Mouse (Mus musculus) midbrain, embryonic 10.5 days (tissue): ENCODE results near the gene Hebp1. TPM values are rescaled to one million over a fixed set of nuclear protein-coding genes. Genes with fewer than 3 reads are reported as not detected.

Experiments
- DNase-seq: peaks from one replicate; pipeline ENCODE4 v3.0.0-alpha.2; 2017; ENCODE audit warnings: low spot score
- H3K27ac ChIP-seq: fragments of 300-500 bp; sonication (generic); replicated peaks from 2 replicates; pipeline ENCODE4 v1.5.1; 2016; ENCODE audit warnings: mild to moderate bottlenecking
- H3K27me3 ChIP-seq: fragments of 300-500 bp; sonication (generic); 2 replicates; pipeline ENCODE4 v1.6.1; 2016; ENCODE audit warnings: low read depth, mild to moderate bottlenecking; ENCODE audit not compliant: poor library complexity, severe bottlenecking
- H3K36me3 ChIP-seq: fragments of 300-500 bp; sonication (generic); 2 replicates; pipeline ENCODE4 v1.6.1; 2016; ENCODE audit warnings: mild to moderate bottlenecking, moderate library complexity
- H3K4me1 ChIP-seq: fragments of 300-500 bp; sonication (generic); 2 replicates; pipeline ENCODE4 v1.6.1; 2016
- H3K4me3 ChIP-seq: fragments of 300-500 bp; sonication (generic); 2 replicates; pipeline ENCODE4 v1.5.1; 2016; ENCODE audit warnings: mild to moderate bottlenecking, moderate library complexity
- H3K9me3 ChIP-seq: fragments of 300-500 bp; sonication (generic); replicated peaks from 2 replicates; pipeline ENCODE4 v1.6.1; 2016; ENCODE audit warnings: mild to moderate bottlenecking
- WGBS: fragments of 180-500 bp; shearing (Covaris S2); methylation state at CpG from one replicate; pipeline ENCODE4 v1.1.7; 2016; 5-methylcytosine and 5-hydroxymethylcytosine counted together
- polyA plus RNA-seq: library from polyadenylated mRNA; unstranded; fragments of >200 nt; fragmentation: Nextera tagmentation; extraction: Ambion mirVana; gene quantifications from 2 replicates; pipeline ENCODE4 v1.2.1, GENCODE M21; 2016

The Hebp1 gene
- 4.8 and 5.2 TPM in 2 replicates for polyA plus RNA-seq

- peaks cover 24% of the 10 kb centered on the region for H3K4me1 ChIP-seq
- no peaks in the 10 kb centered on the region for H3K9me3 ChIP-seq
- H3K36me3 ChIP-seq, result no peaks in the 10 kb centered on the region
- peak within 1 kb of the TSS; percentile 85 for H3K4me3 ChIP-seq
- peak within 1 kb of the TSS; percentile 92 for H3K27ac ChIP-seq
- WGBS, result under 1% methylated on average over 52 of the region's 52 CpGs
- DNase-seq, result peak; percentile 81
- peaks cover 39% of the 10 kb centered on the region for H3K27me3 ChIP-seq
Measured at GRCm38 (mm10) chr6:135197921-135198532, at the start of gene Hebp1, which contains the start of gene Fam234b. Gene Hebp1, minus strand, starts transcription at chr6:135198022. Gene Fam234b, plus strand, starts transcription at chr6:135197977.

DNA sequence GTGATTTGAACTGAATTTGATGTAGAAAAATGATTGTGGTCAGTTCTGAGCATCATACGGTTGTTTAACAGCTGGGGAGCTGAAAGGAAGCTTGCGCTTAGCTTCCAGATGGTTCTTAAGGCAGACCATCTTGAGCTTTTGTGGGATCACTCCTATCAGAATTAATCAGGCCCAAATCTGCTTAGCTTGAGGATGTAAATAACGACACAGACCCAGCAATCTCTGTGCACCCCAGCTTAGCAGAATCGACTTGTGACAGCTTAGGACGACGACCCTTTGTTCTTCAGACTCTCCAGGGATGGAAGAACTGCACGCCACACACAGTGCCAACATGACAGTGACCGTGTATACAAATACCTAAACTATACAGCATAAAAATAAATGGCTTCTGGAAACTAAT, 47.8 kb upstream of the Hebp1 start:
- no peak for DNase-seq
- H3K27me3 ChIP-seq, result peaks cover 4% of the 10 kb centered on the region; the same call in 1 of the 2 replicates
- no peak overlapping the region for H3K4me3 ChIP-seq
- peaks cover 9% of the 10 kb centered on the region; the same call in 1 of the 2 replicates for H3K4me1 ChIP-seq
- H3K36me3 ChIP-seq, result no peaks in the 10 kb centered on the region
- no peak overlapping the region for H3K27ac ChIP-seq
- WGBS, result 67% methylated on average over 8 of the region's 8 CpGs
- no peaks in the 10 kb centered on the region for H3K9me3 ChIP-seq

GRCm38 (mm10) chr6:135240361-135240760, 42.5 kb upstream of the Hebp1 start:
- no peak for DNase-seq
- H3K9me3 ChIP-seq, result no peaks in the 10 kb centered on the region
- H3K27ac ChIP-seq, result no peak overlapping the region
- peaks cover 4% of the 10 kb centered on the region; the same call in 1 of the 2 replicates for H3K36me3 ChIP-seq
- 97% methylated on average over 8 of the region's 8 CpGs for WGBS
- H3K27me3 ChIP-seq, result no peaks in the 10 kb centered on the region
- H3K4me1 ChIP-seq, result peaks cover 5% of the 10 kb centered on the region; the same call in 1 of the 2 replicates
- H3K4me3 ChIP-seq, result no peak overlapping the region

- H3K4me3 ChIP-seq, result no peak overlapping the region
- no peak overlapping the region for H3K27ac ChIP-seq
- H3K9me3 ChIP-seq, result no peaks in the 10 kb centered on the region
- H3K36me3 ChIP-seq, result peaks cover 19% of the 10 kb centered on the region
- no peak for DNase-seq
- H3K4me1 ChIP-seq, result peaks cover 3% of the 10 kb centered on the region; the same call in 1 of the 2 replicates
- H3K27me3 ChIP-seq, result no peaks in the 10 kb centered on the region
- WGBS, result 64% methylated on average over 4 of the region's 4 CpGs
Measured at GRCm38 (mm10) chr6:135238211-135238610, 40.4 kb upstream of the Hebp1 start.

DNA sequence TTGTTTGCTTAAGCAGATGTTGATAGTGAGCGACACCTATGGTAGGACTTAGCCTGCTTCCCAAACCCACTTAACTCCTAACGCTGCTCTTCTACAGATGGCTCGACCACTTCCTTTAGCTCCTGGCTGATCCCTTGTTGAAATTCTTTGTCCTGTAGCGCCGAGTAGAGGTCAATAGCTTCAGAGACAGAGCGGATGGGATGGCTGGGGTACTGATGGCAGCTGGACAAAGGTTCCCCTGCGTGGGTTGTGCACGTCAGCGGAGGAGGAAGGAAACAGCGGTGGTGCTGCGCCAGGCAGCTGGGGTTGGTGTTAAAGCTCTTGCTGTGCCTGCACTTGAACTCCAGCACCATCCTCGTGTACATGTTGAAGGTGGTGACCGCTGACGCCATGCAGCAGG, 39.5 kb upstream of the Hebp1 start:
- 75% methylated on average over 14 of the region's 14 CpGs for WGBS

DNA sequence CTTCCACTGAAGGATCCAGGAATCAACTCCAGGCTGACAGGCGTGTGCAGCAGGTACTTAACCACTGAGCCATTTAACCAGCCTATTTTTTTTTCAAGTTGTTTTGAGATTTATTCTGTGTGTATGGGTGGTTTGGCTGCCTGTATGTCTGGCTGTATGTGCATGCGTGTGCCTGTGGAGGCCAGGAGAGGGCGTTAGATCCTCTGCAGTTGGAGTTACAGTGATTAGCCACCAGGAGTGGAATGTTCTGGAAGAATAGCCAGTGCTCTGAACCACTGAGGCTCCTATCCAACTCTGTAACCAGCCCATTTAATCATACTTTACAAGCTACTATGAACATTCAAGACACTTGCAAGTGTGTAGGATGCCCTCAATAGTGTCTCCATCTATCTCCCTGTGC, 38.8 kb upstream of the Hebp1 start:
- no peak overlapping the region for H3K4me3 ChIP-seq
- H3K4me1 ChIP-seq, result peaks cover 10% of the 10 kb centered on the region; the same call in 1 of the 2 replicates
- H3K27ac ChIP-seq, result no peak overlapping the region
- H3K27me3 ChIP-seq, result no peaks in the 10 kb centered on the region
- no peak for DNase-seq
- peaks cover 32% of the 10 kb centered on the region for H3K36me3 ChIP-seq
- no peaks in the 10 kb centered on the region for H3K9me3 ChIP-seq
- WGBS, result 87% methylated on average over 3 of the region's 3 CpGs

More for the DNA sequence above, 39.5 kb upstream of the Hebp1 start:
- DNase-seq, result no peak
- Histone ChIP-seq H3K4me1 (peaks cover 10% of the 10 kb centered on the region; the same call in 1 of the 2 replicates), H3K4me3 (no peak overlapping the region), H3K27me3 (no peaks in the 10 kb centered on the region), H3K27ac (0 out of 2 replicates have a peak overlapping the region, but pooled peaks have one; percentile 17), H3K9me3 (no peaks in the 10 kb centered on the region), H3K36me3 (peaks cover 28% of the 10 kb centered on the region)

- Histone ChIP-seq H3K36me3 (peaks cover 32% of the 10 kb centered on the region), H3K9me3 (no peaks in the 10 kb centered on the region), H3K4me1 (peaks cover 10% of the 10 kb centered on the region; the same call in 1 of the 2 replicates), H3K27me3 (no peaks in the 10 kb centered on the region), H3K4me3 (no peak overlapping the region), H3K27ac (no peak overlapping the region)
- DNase-seq, result no peak
- WGBS, result 89% methylated on average over 3 of the region's 3 CpGs
Measured at GRCm38 (mm10) chr6:135235742-135236141, 37.9 kb upstream of the Hebp1 start.

DNA sequence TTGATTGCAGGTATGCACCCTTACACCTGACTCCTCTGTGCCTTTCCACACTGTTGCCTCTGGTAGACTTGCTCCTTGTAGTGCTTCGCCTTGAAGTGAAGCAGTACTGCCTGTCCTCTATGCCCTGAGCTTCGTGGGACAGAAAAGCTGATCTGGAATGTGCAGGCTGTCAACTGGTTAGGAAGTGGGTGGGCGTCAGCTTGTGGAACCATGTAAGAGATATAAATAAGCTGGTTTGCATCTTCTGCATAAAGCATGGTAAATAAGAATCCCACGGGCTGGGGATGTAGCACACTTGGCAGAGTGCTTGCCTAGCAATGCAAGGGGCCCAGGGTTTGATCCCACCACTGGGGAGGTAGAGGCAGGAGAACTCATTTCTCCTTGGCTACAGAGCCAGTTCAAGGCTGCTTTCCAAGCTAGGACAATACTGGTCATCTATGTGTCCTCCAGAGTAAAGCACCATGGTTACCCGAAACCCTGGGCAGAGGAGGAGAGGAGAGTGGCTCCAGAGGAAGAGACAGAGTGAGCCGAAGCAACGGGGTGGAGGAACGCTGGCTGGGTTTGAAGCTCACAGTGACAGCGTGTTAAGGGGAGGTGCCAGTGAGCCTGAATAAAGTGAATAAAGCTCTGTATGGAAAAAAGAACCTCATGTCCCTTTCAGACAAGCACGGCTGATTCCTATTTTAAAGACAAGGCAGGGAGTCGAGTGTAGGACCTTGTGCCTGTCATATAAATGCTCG, 34.8 kb upstream of the Hebp1 start:
- 68% methylated on average over 12 of the region's 12 CpGs for WGBS
- H3K27ac ChIP-seq, result no peak overlapping the region
- peaks cover 32% of the 10 kb centered on the region for H3K36me3 ChIP-seq
- no peaks in the 10 kb centered on the region for H3K27me3 ChIP-seq
- no peak overlapping the region for H3K4me3 ChIP-seq
- no peak for DNase-seq
- peaks cover 20% of the 10 kb centered on the region for H3K4me1 ChIP-seq
- no peaks in the 10 kb centered on the region for H3K9me3 ChIP-seq

DNA sequence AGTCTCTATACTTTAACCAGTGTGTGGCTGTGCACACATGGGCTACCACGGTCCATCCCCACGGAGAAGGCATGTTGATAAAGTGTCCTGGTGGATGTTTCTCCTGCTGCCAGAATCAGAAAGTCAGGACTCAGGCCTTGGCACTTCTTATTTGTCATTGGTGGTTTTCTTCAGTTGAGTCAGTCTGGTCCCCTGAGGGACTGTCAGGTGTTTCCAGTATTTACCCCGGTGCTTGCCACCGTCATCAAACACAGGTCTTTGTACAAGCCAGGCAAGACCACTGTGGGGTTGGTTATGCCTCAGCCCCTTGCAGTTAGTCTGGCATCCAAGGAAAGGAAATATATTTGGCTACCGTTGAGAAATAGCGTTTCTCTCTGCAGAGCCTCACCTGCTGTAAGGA, 32.8 kb upstream of the Hebp1 start:
- no peaks in the 10 kb centered on the region for H3K27me3 ChIP-seq
- no peak overlapping the region for H3K4me3 ChIP-seq
- peaks cover 17% of the 10 kb centered on the region for H3K4me1 ChIP-seq
- H3K9me3 ChIP-seq, result no peaks in the 10 kb centered on the region
- 90% methylated on average over 6 of the region's 6 CpGs for WGBS
- no peak overlapping the region for H3K27ac ChIP-seq
- peaks cover 37% of the 10 kb centered on the region for H3K36me3 ChIP-seq
- no peak for DNase-seq

DNA sequence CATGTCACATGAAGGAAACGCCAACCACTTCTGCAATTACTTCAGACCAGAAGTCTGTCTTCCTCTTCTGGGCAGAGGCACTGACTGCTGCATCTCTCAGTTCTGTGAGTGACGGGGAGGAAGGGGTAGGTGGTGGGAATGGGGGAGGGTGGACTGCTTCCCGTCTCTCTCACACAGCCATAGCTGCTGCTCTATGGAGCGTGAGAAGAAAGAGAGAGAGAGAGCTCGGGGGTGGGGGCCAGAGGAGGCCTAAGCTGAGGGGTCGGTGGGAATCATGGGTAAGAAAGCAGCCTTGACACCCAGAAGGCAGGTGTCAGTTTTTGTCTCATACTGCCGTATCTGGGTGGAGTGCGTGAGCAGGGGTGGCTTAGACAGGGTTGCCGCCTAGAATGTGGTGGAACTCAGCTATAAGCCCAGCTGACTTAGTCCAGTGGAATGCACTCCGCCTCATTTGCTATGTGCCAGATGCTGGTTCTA, 30.7 kb upstream of the Hebp1 start:
- Histone ChIP-seq H3K27ac (peak overlapping the region; percentile 57), H3K4me3 (no peak overlapping the region), H3K4me1 (peaks cover 28% of the 10 kb centered on the region), H3K27me3 (no peaks in the 10 kb centered on the region), H3K9me3 (no peaks in the 10 kb centered on the region), H3K36me3 (peaks cover 28% of the 10 kb centered on the region)
- peak; percentile 36 for DNase-seq
- 48% methylated on average over 10 of the region's 10 CpGs for WGBS

DNA sequence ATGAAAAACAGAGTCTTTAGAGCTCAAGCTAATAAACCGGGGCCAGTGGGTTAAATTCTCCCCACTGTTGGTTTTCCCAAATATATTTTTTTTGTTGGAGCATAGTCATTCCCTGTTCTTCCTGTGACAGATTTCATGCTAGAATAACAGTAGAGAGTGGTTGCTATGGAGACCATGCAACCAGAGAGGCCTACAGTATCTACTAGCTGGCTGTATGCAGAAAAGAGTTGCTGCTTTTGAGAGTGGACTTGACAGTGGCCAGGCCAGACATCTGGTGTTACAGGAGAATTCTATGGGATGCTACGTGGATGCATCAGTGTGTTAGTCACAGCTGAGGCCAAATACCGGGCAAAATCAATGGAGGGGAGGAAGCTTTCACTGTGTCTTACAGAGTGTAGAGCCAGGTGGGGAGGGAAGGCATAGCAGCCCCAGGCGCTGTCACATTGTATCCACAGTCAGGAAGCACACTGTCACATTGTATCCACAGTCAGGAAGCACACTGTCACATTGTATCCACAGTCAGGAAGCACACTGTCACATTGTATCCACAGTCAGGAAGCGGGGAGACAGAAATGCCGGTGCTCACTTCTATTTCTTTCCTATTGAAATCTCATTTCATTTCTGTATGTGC, 26.1 kb upstream of the Hebp1 start:
- 71% methylated on average over 6 of the region's 6 CpGs for WGBS
- Histone ChIP-seq H3K27ac (no peak overlapping the region; the same call in 1 of the 2 replicates), H3K36me3 (peaks cover 20% of the 10 kb centered on the region), H3K4me3 (no peak overlapping the region), H3K27me3 (no peaks in the 10 kb centered on the region), H3K4me1 (peaks cover 23% of the 10 kb centered on the region), H3K9me3 (no peaks in the 10 kb centered on the region)
- DNase-seq, result no peak

GRCm38 (mm10) chr6:135219916-135220315, 22.1 kb upstream of the Hebp1 start:
- H3K27me3 ChIP-seq, result no peaks in the 10 kb centered on the region
- 93% methylated on average over 5 of the region's 5 CpGs for WGBS
- no peak for DNase-seq
- no peak overlapping the region for H3K4me3 ChIP-seq
- peaks cover 13% of the 10 kb centered on the region; the same call in 1 of the 2 replicates for H3K4me1 ChIP-seq
- H3K36me3 ChIP-seq, result peaks cover 14% of the 10 kb centered on the region
- no peak overlapping the region for H3K27ac ChIP-seq
- no peaks in the 10 kb centered on the region for H3K9me3 ChIP-seq
